In genomic region chr12:116176930-116177329, GRCm38 (mm10) we compare ENCODE assay signal across 10 mouse cellular contexts.
DNase-seq lines count a peak whose midpoint lies in the region; ATAC-seq and TF ChIP-seq lines count a peak whose summit lies in the region.
"Had no signal": no experiment of that assay in that cellular context is flagged by ENCODE, and none has a peak within 500 bp of the region (broad histone marks: within the 10 kb centered on the region; RNA-seq: fewer than 3 reads in every experiment).

No protein-coding gene starts in this region.

- ATAC-seq in G1E (ENCODE audit: extremely low read depth, insufficient number of reproducible peaks, low FRiP score, poor library complexity, severe bottlenecking), result peak; percentile 90
- no peak for ATAC-seq in midbrain, embryonic 13.5 days
- ATAC-seq in inflammation-experienced regulatory T-cells, adult 6 months, result no peak

- no peaks in the 10 kb centered on the region for H3K9me3 ChIP-seq in G1E (replicated peaks)
- H3K9me3 ChIP-seq in midbrain, embryonic 13.5 days, result no peaks in the 10 kb centered on the region
- H3K9me3 ChIP-seq: embryonic facial prominence, embryonic 15.5 days had no signal

- no peak for TF ChIP-seq EP300 in heart, adult 2 months (IDR thresholded peaks at IDR 0.05; ENCODE audit: insufficient read depth, low read depth, low read length)

- no peaks in the 10 kb centered on the region for H3K36me3 ChIP-seq in heart, adult 2 months (ENCODE audit: control insufficient read depth, insufficient read depth, low read length)
- no peaks in the 10 kb centered on the region for H3K36me3 ChIP-seq in G1E (replicated peaks)
- H3K36me3 ChIP-seq in midbrain, embryonic 13.5 days, result no peaks in the 10 kb centered on the region
- H3K36me3 ChIP-seq: embryonic facial prominence, embryonic 15.5 days had no signal

- DNase-seq in heart, adult 2 months, result no peak
- no peak for DNase-seq in heart, postnatal 4 days
- peak; percentile 51 for DNase-seq in G1E (ENCODE audit: low spot score)
- DNase-seq in liver, result peak; percentile 35
- peak; percentile 6 to 27 for DNase-seq in spleen, postnatal 36 days (ENCODE audit: low spot score in 2 of 2)
- DNase-seq in heart, adult 18-20 months, result no peak
- DNase-seq: right cerebral cortex, postnatal 4 days had no signal

- no peak overlapping the region for H3K9ac ChIP-seq in heart, adult 2 months (ENCODE audit: low read depth, low read length)
- H3K9ac ChIP-seq in midbrain, embryonic 13.5 days (replicated peaks), result no peak overlapping the region
- H3K9ac ChIP-seq: embryonic facial prominence, embryonic 15.5 days had no signal

- 78% methylated on average over 3 of the region's 3 CpGs for WGBS in heart, adult 2 months
- 98% methylated on average over 3 of the region's 3 CpGs for WGBS in midbrain, embryonic 13.5 days

- H3K4me1 ChIP-seq in heart, adult 2 months (ENCODE audit: control insufficient read depth, insufficient read depth, low read length), result no peaks in the 10 kb centered on the region
- H3K4me1 ChIP-seq in G1E (ENCODE audit: insufficient read depth, low read depth, low read length), result no peaks in the 10 kb centered on the region
- no peaks in the 10 kb centered on the region for H3K4me1 ChIP-seq in midbrain, embryonic 13.5 days (replicated peaks)
- H3K4me1 ChIP-seq: embryonic facial prominence, embryonic 15.5 days had no signal

- no peak overlapping the region for H3K4me2 ChIP-seq in midbrain, embryonic 13.5 days (replicated peaks)
- H3K4me2 ChIP-seq: embryonic facial prominence, embryonic 15.5 days had no signal

- H3K27me3 ChIP-seq in heart, adult 2 months (ENCODE audit: control insufficient read depth, insufficient read depth, low read length), result no peaks in the 10 kb centered on the region
- H3K27me3 ChIP-seq in G1E (ENCODE audit: insufficient read depth, low read length), result no peaks in the 10 kb centered on the region
- H3K27me3 ChIP-seq in midbrain, embryonic 13.5 days, result no peaks in the 10 kb centered on the region
- H3K27me3 ChIP-seq: embryonic facial prominence, embryonic 15.5 days had no signal

- peak; percentile 49 for TF ChIP-seq CTCF in heart, adult 2 months (IDR thresholded peaks at IDR 0.05)
- TF ChIP-seq CTCF in G1E (IDR thresholded peaks at IDR 0.05; ENCODE audit: low read depth, low read length), result peak; percentile 96

- intact Hi-C loops in heart, adult 2 months (cut with DNase I), result no loop called here

- H3K27ac ChIP-seq in heart, adult 2 months, result no peak overlapping the region
- H3K27ac ChIP-seq in midbrain, embryonic 13.5 days, result no peak overlapping the region
- H3K27ac ChIP-seq: embryonic facial prominence, embryonic 15.5 days had no signal

- no peak for TF ChIP-seq POLR2A in heart, adult 2 months (IDR thresholded peaks at IDR 0.05; ENCODE audit: insufficient read depth, low read depth, low read length)

- no peaks in the 10 kb centered on the region for H3K79me2 ChIP-seq in heart, adult 2 months (replicated peaks; ENCODE audit: control insufficient read depth, insufficient read depth, low read length)

- no peak overlapping the region for H3K4me3 ChIP-seq in heart, adult 2 months
- no peak overlapping the region for H3K4me3 ChIP-seq in G1E (ENCODE audit: low read depth, low read length)
- no peak overlapping the region for H3K4me3 ChIP-seq in midbrain, embryonic 13.5 days (replicated peaks)
- H3K4me3 ChIP-seq: embryonic facial prominence, embryonic 15.5 days had no signal

Comparison
In these comparisons a context has a peak if more than half of its experiments do, and no peak if none do; other contexts are left out.
1. DNase-seq: peak in G1E (single experiment), liver (single experiment) and spleen, postnatal 36 days (2 of 2); none in heart, adult 2 months (0 of 2), heart, postnatal 4 days (single experiment) and heart, adult 18-20 months (0 of 2).